Mouse (Mus musculus) CH12.LX (cell line): Measurements from ENCODE around the gene Fastk.

Experiments used
- ELF1 ChIP-seq: IDR thresholded peaks from 2 replicates; pipeline ENCODE4 v1.6.1; 2014; ENCODE audit warnings: low read depth, mild to moderate bottlenecking, inconsistent platforms, low read length, improper control_type of control experiment
- MAZ ChIP-seq: IDR thresholded peaks from 2 replicates; pipeline ENCODE4 v1.6.1; 2012; ENCODE audit warnings: low read depth, mild to moderate bottlenecking, inconsistent platforms, low read length, improper control_type of control experiment, moderate library complexity
- NELFE ChIP-seq: IDR thresholded peaks from 2 replicates; pipeline ENCODE4 v1.6.1; 2011; ENCODE audit warnings: low read depth, low read length, improper control_type of control experiment
- PAX5 ChIP-seq: IDR thresholded peaks from 2 replicates; pipeline ENCODE4 v1.6.1; 2012; ENCODE audit warnings: low read length, inconsistent platforms, mixed read lengths
- POLR2A ChIP-seq: IDR thresholded peaks from 2 replicates; pipeline ENCODE4 v1.6.1; 2011; ENCODE audit warnings: low read depth, mild to moderate bottlenecking, improper control_type of control experiment, low read length

GRCm38 (mm10) chr5:24484963-24485362 lies 39.9 kb upstream of the Fastk start:
- TF ChIP-seq POLR2A (no peak), MAZ (no peak), ELF1 (no peak), PAX5 (no peak), NELFE (no peak)
